Mouse (Mus musculus) frontal cortex, postnatal 10 days (tissue): Measurements from ENCODE around the gene Fbxl17.

Experiments used
- DNase-seq, 2 experiments: peaks; one replicate each; pipeline ENCODE4 v3.0.0; 2022; ENCODE audit warnings: low spot score in 2 of 2, mixed read lengths in 1 of 2

Gene Fbxl17

DNA sequence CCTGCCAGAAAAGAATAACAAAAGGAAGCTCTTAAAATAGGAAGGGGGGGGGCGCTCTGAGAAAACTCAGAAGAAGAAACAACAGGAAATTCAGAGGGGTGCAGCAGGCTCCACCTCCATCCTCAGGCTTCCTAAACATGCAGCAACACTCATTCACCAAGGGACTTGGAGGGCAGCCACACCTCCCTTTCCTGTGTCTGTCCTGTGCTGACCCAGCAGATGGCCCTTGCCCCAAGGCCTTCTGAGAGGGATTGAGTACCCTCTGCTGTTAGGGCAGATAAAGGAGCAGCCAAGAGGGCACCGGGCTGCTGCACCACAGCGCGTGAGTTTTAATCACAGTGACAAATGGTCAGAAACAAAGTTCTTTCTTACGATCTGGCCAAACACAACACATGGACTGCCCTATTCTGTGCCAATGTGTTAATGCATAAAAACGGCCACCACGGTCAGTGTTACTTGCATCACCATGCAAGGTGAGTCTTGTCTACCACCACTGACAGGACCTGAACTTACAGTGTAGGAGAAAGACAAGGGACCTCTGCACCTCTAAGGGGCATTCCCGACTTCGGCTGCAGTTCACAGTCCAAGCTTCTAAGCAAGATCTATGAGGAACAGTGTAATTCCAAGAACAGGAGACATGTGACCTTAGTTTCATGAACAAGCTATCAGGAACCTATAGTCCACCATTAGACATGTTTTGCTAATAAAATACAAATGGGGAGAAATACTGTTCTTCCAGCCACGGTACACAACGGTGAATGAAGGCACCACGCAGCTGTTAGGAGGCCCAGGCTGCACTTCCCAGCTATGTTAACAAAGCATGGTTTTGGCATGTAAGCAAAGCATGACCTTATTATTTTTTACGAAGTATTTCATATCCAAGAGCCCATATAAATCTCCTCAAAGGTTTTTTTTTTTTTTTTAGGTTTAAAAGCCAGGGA, 96.8 kb downstream of the Fbxl17 start:
- DNase-seq, result no peak

DNA sequence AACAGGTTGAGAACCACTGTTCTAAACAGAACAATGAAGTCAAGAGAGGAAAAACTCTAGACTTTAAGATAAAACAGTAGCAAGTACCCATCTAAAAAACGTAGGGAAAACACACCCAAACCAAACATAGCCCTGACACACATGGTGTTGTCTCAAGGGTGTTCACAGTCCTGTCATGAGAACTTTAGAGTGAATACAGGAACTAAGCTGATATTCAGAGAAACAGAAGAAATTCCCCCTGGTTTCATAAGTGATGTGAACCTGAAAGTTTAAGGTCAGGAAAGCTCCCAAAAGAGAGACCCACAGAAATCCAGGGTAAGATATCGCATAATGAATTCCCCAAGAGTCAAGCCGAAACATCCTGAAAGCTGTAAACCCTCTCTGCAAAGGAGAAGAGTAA, 97.6 kb downstream of the Fbxl17 start:
- no peak for DNase-seq

- no peak for DNase-seq
Observed at GRCm38 (mm10) chr17:63400640-63401039, 99.2 kb downstream of the Fbxl17 start.

DNA sequence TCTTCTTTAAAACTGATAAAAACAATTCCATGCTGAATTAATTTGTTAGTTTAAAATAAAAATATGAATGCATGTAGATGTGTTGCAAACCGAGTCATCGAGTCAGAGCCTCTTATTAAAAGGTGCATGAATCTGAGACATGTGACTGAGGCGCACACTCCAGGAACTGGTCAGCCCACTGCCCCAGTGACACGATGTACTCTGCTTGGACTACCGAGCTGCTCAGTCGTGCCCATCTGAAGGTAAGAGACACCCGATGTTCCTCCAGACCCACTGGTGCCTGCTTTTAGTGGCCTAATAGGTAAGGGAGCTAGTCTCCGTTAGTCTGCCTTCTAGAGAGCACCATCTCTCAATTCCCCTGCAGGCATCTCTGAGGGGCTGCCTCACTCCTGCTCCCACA, 100.0 kb downstream of the Fbxl17 start:
- no peak for DNase-seq

DNA sequence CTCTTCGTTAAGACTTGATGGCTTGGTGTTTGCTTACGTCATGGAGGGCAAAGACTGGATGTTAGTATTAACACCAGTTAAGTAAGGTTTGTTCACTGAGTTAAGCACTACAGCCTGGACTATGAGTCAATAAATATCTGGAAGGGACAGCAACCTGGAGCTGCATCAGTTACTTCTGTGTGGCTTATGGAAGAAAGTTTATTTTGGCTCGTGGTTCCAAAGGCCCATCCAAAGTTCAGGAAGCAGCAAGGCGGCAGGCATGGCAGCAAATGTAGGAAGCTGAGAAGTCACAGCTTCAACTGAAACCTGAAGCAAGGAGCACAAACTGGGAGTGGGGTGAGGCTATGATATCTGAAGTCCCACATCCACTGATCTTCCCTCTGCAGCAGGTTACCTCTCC, 108.3 kb downstream of the Fbxl17 start:
- DNase-seq, result no peak

GRCm38 (mm10) chr17:63390951-63391350, 108.9 kb downstream of the Fbxl17 start:
- no peak for DNase-seq

GRCm38 (mm10) chr17:63370977-63371376, 128.8 kb downstream of the Fbxl17 start:
- DNase-seq, result no peak

DNA sequence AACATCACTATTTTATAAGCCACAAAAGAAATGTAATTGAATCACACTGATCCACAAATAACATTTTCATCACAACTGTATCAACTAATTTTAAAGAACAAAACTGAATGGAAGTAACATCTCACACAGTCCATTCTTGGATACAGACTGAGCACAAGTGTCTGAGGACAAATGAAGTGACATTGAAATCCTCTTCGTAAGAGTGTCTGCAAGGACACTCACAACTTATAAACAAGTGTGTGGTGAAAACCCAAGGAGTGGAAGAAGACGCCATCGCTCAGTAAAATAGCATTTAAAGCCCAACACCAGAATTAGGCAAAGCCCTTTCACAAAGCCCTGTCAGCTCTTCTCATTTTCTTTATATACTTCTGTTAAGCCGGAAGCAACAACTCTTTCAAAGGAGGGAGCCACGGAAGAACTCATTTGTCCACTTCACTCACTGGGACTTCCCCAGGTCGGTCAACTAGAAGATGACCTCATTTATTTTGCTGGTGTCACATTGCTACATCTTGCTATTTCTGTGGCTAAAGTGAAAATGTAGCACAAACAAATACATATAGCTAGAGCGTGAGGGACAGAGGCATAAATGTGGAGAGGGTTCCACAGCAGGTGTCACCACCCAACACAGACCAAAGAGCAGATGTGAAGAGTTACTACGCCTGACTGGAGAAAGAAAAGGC, 130.0 kb downstream of the Fbxl17 start:
- DNase-seq, result no peak

- no peak for DNase-seq
Observed at GRCm38 (mm10) chr17:63367476-63367875, 132.3 kb downstream of the Fbxl17 start.

DNA sequence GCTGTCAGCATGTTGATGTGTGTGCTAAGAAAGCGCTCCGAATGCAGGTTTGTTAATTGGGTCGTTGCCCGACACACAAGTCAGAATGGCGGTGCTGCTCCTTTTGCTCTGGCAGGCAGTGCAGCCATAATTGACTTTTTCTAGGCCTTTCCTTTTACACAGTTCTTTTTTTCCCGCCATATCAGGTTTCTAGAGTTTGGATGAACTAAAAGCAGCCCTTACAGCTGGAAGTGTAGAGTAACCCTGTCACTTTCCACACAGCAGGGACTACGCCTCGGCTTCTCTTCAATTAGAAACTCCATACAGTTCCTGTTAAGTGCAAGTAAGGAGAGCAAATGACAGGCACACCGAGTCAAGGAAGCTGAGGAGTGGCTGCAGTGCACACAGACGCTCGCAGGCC, 133.8 kb downstream of the Fbxl17 start:
- DNase-seq, result no peak

GRCm38 (mm10) chr17:63364605-63365004, 135.2 kb downstream of the Fbxl17 start:
- no peak for DNase-seq

DNA sequence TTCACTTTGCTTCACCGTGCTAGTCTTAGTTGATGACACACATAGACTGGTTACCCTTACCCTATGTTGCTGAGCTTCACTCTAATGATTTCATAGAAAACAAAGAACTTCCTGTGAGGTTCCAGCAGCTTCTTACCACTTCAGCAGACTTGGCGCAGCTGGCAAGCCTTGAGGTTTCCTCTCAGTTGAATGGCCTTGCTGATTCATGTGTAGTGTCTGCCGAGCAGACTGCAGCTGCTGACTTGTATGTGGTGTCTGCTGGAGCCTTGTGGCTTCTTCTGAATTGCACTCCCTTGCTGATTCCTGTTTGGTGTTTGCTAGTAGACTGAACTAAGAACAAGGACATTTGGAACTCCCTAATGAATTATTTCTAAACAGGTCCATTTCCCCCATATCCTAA, 137.6 kb downstream of the Fbxl17 start:
- DNase-seq, result no peak

DNA sequence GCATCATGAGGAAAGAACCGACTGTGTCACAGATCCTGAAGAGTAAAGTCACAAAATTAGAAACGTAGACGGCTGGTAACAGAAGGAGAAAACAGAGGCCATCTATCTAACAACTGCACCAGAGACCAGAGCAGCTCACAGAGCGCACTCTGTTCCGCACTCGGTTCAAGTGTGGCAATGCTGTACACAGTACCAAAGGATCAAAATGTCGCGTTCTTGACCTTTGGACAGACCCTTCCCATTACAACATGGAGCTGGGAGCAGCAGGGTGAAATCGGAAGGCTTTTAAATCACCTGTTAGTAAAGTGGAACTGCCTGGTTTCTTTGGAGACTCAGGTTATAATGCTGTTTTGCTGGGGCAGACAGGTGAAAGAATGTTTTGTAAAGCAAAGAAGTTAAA, 138.1 kb downstream of the Fbxl17 start:
- DNase-seq, result no peak

DNA sequence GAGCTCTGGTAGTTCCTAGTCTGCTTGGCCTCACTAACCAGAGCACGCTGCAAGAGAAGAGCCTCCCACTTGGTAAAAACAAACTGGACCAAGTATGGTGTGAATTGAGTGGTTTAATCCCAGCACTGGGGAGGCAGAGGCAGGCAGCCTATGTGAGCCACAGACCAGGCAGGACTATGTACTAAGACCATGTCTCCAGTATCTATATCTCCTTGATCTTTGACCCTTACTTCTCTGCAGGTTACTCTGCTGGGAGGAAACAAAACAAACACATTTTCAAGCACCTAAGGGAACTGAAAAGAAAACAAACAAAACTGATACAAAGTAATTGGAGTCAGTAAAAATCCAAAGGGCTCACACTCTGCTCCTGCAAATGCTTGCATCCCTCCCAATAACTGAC, 141.0 kb downstream of the Fbxl17 start:
- DNase-seq, result no peak

DNA sequence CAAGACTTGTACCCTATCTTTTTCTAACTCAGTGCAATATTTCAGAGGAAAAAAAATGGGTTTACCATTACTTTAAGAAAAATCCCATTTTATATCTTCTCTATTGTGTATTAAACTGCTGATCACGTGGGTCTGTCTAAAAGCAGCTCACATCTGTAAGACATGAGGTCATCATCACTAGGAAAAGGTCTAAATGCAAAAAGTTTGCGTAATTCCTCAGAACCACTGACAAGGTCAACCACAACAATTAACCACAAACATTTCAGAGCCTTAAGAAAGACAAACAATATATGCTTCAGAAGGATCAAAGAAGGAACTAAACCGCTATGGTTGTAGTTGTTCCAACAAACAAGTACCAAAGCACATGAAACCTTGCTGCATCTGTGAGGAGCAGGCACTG, 143.6 kb downstream of the Fbxl17 start:
- DNase-seq, result no peak

- no peak for DNase-seq
Observed at GRCm38 (mm10) chr17:63352634-63353195, 147.1 kb downstream of the Fbxl17 start.

DNA sequence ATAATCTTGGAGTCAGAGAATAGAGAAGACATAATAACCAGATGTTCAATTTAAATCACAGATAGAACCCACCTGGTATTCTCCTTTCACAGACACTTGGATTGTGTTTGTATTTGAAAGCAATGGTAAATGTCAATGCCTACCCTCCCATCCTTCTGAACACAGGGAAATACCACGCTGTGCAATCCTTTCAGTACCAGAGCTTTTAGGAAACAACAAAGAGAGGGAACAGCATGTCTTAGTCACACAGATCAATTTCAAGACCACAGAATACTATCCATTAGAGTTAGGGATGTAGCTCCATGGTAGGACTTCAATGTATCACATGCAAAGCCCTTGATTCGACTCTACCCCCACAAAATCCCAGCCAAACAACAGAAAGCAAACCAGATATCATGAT, 148.1 kb downstream of the Fbxl17 start:
- no peak for DNase-seq

- no peak for DNase-seq
Observed at GRCm38 (mm10) chr17:63350876-63351509, 148.8 kb downstream of the Fbxl17 start.

GRCm38 (mm10) chr17:63344101-63344500, 155.7 kb downstream of the Fbxl17 start:
- no peak for DNase-seq

- DNase-seq, result no peak
Observed at GRCm38 (mm10) chr17:63343076-63343475, 156.7 kb downstream of the Fbxl17 start.

DNA sequence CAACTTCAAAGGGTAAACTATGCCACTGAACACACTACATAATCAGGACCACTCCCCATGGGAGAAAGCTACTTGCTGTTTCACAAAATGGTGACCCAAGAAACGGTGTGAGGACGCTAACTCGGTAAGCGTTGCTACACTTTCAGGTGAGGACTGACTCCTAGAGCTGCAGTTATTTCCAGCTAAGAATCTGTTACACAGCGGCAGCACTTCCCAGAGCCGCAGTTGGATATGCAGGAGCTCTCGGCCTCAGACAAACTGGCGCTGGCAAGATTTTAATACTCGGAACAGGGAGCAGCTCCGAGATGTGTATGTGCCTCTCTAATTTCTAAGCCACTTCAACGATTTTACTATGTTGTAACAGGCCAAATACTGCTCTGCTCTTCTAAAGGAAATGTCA, 157.4 kb downstream of the Fbxl17 start:
- DNase-seq, result no peak

- DNase-seq, result no peak
Observed at GRCm38 (mm10) chr17:63341203-63341602, 158.6 kb downstream of the Fbxl17 start.
